Mouse (Mus musculus): ENCODE results near the gene Pdf. TPM values are rescaled to one million over a fixed set of nuclear protein-coding genes. Genes with fewer than 3 reads are reported as not detected.
"Not testable (repeated sequence)": the region's sequence is repeated elsewhere in the genome, so short reads cannot be mapped to it uniquely, and the experiment has no call there.

Pdf gene
- polyA plus RNA-seq, 1 experiment from 2014 or later, result 16.5 TPM

- H3K27ac ChIP-seq (replicated peaks), result no peak overlapping the region
- no peaks in the 10 kb centered on the region for H3K27me3 ChIP-seq
- H3K4me1 ChIP-seq (replicated peaks), result 0 out of 2 replicates have a peak, but pooled peaks cover 8% of the 10 kb centered on the region
- H3K36me3 ChIP-seq (replicated peaks), result no peaks in the 10 kb centered on the region
- WGBS (ENCODE audit: insufficient replicate concordance), result 70% methylated on average over 1 of the region's 1 CpGs
- H3K4me3 ChIP-seq (replicated peaks), result no peak overlapping the region
- H3K4me2 ChIP-seq, result no peak overlapping the region
- H3K9ac ChIP-seq, result no peak overlapping the region
- no peak for ATAC-seq (ENCODE audit: insufficient read depth)
- H3K9me3 ChIP-seq (replicated peaks), result no peaks in the 10 kb centered on the region
Measured at GRCm38 (mm10) chr8:106999068-106999467, 49.3 kb downstream of the Pdf start.

GRCm38 (mm10) chr8:106997416-106997815 is 51.0 kb downstream of the Pdf start:
- Histone ChIP-seq H3K36me3 (replicated peaks) (no peaks in the 10 kb centered on the region), H3K27ac (replicated peaks) (no peak overlapping the region), H3K4me2 (no peak overlapping the region), H3K27me3 (no peaks in the 10 kb centered on the region), H3K4me3 (replicated peaks) (no peak overlapping the region), H3K9me3 (replicated peaks) (no peaks in the 10 kb centered on the region), H3K9ac (no peak overlapping the region), H3K4me1 (replicated peaks) (0 out of 2 replicates have a peak, but pooled peaks cover 1% of the 10 kb centered on the region)
- 65% methylated on average over 4 of the region's 4 CpGs for WGBS (ENCODE audit: insufficient replicate concordance)
- no peak for ATAC-seq (ENCODE audit: insufficient read depth)

GRCm38 (mm10) chr8:106996339-106996738 is 52.1 kb downstream of the Pdf start:
- ATAC-seq (ENCODE audit: insufficient read depth); H3K9me3 ChIP-seq (replicated peaks); H3K9ac ChIP-seq; H3K27ac ChIP-seq (replicated peaks); H3K4me1 ChIP-seq (replicated peaks); H3K27me3 ChIP-seq; H3K36me3 ChIP-seq (replicated peaks); H3K4me2 ChIP-seq; H3K4me3 ChIP-seq (replicated peaks): not testable (repeated sequence)
- 63% methylated on average over 4 of the region's 4 CpGs for WGBS (ENCODE audit: insufficient replicate concordance)

Small RNA genes lying within 50 kb of the gene (microRNA-seq; reads per million reads assigned to microRNA genes)
- gene Mir7075, result 1.5 reads per million

Other genes starting within 250 kb of the Pdf start
- gene Has3, start 178.4 kb downstream of the Pdf start, polyA plus RNA-seq (2015; fragmentation: Nextera tagmentation; extraction: Ambion mirVana), result 0.01 and 0.03 TPM in 2 replicates
- gene Utp4, start 155.0 kb downstream of the Pdf start, polyA plus RNA-seq (2015; fragmentation: Nextera tagmentation; extraction: Ambion mirVana), result 31.8 and 33.3 TPM in 2 replicates
- 1.3 and 1.6 TPM in 2 replicates for gene Sntb2, start 112.9 kb downstream of the Pdf start, polyA plus RNA-seq (2015; fragmentation: Nextera tagmentation; extraction: Ambion mirVana)
- 20.1 and 23.7 TPM in 2 replicates for gene Vps4a, start 17.4 kb downstream of the Pdf start, polyA plus RNA-seq (2015; fragmentation: Nextera tagmentation; extraction: Ambion mirVana)
- 17.9 and 19.8 TPM in 2 replicates for gene Cog8, start 8.1 kb upstream of the Pdf start, polyA plus RNA-seq (2015; fragmentation: Nextera tagmentation; extraction: Ambion mirVana)
- 33.9 and 37.4 TPM in 2 replicates for gene Nip7, start 8.3 kb upstream of the Pdf start, polyA plus RNA-seq (2015; fragmentation: Nextera tagmentation; extraction: Ambion mirVana)
- gene Tmed6, start 17.0 kb upstream of the Pdf start, polyA plus RNA-seq (2015; fragmentation: Nextera tagmentation; extraction: Ambion mirVana), result 4.1 and 5.2 TPM in 2 replicates
- gene Terf2, start 47.9 kb upstream of the Pdf start, polyA plus RNA-seq (2015; fragmentation: Nextera tagmentation; extraction: Ambion mirVana), result 6.4 and 6.8 TPM in 2 replicates
- 23.8 and 24.5 TPM in 2 replicates for gene Cyb5b, start 102.0 kb upstream of the Pdf start, polyA plus RNA-seq (2015; fragmentation: Nextera tagmentation; extraction: Ambion mirVana)
- 1.3 and 1.6 TPM in 2 replicates for gene Nfat5, start 244.9 kb upstream of the Pdf start, polyA plus RNA-seq (2015; fragmentation: Nextera tagmentation; extraction: Ambion mirVana)

Measured in liver, embryonic 15.5 days (tissue).